Mouse (Mus musculus) stomach, postnatal 0 days (tissue): Measurements from ENCODE around the gene Gnat1. TPM values are rescaled to one million over a fixed set of nuclear protein-coding genes. Genes with fewer than 3 reads are reported as not detected.

Experiments
- ATAC-seq: fragments of 200-750 bp; cut with Nextera tagmentation; 2 replicates; pipeline ENCODE4 v1.8.0; 2017; ENCODE audit not compliant: low FRiP score, low TSS enrichment
- DNase-seq: peaks from one replicate; pipeline ENCODE4 v3.0.0-alpha.2; 2016; ENCODE audit warnings: low spot score
- H3K27ac ChIP-seq: fragments of 300-500 bp; sonication (generic); replicated peaks from 2 replicates; pipeline ENCODE4 v1.5.1; 2014; ENCODE audit warnings: mild to moderate bottlenecking, control low read depth
- H3K27me3 ChIP-seq: fragments of 300-500 bp; sonication (generic); 2 replicates; pipeline ENCODE4 v1.6.1; 2014; ENCODE audit warnings: low read length; ENCODE audit not compliant: control insufficient read depth, insufficient read depth
- H3K36me3 ChIP-seq: fragments of 300-500 bp; sonication (generic); 2 replicates; pipeline ENCODE4 v1.6.1; 2014; ENCODE audit warnings: low read length, mixed read lengths; ENCODE audit not compliant: control insufficient read depth, insufficient read depth
- H3K4me1 ChIP-seq: fragments of 300-500 bp; sonication (generic); replicated peaks from 2 replicates; pipeline ENCODE4 v1.6.1; 2014; ENCODE audit warnings: antibody characterized with exemption; ENCODE audit not compliant: control insufficient read depth, insufficient read depth
- H3K4me2 ChIP-seq: fragments of 300-500 bp; sonication (generic); replicated peaks from 2 replicates; pipeline ENCODE4 v1.6.1; 2014; ENCODE audit warnings: low read depth, mild to moderate bottlenecking, control low read depth, moderate library complexity
- H3K4me3 ChIP-seq: fragments of 300-500 bp; sonication (generic); 2 replicates; pipeline ENCODE4 v1.5.1; 2014; ENCODE audit warnings: low read depth, low read length, control low read depth
- H3K9ac ChIP-seq: fragments of 300-500 bp; sonication (generic); 2 replicates; pipeline ENCODE4 v1.6.1; 2014; ENCODE audit warnings: mild to moderate bottlenecking, low read length, control low read depth, mixed read lengths
- H3K9me3 ChIP-seq: fragments of 300-500 bp; sonication (generic); 2 replicates; pipeline ENCODE4 v1.6.1; 2016; ENCODE audit warnings: low read length; ENCODE audit not compliant: control insufficient read depth
- CTCF ChIP-seq: IDR thresholded peaks from 2 replicates; pipeline ENCODE4 v1.5.1; 2016; ENCODE audit warnings: antibody characterized with exemption, low read depth, mild to moderate bottlenecking, moderate library complexity
- EP300 ChIP-seq: optimal IDR thresholded peaks from 2 replicates; pipeline ENCODE3; 2016; ENCODE audit warnings: antibody characterized with exemption
- WGBS: fragments of 180-500 bp; shearing (Covaris S2); extraction: QIAGEN DNeasy Blood & Tissue Kit; methylation state at CpG from one replicate; pipeline ENCODE4 v1.1.7; 2014; 5-methylcytosine and 5-hydroxymethylcytosine counted together
- polyA plus RNA-seq: library from polyadenylated mRNA; unstranded; fragments of >200 nt; fragmentation: Nextera tagmentation; extraction: Ambion mirVana; gene quantifications from 2 replicates; pipeline ENCODE4 v1.2.1, GENCODE M21; 2015

Gene Gnat1
- polyA plus RNA-seq, 1 experiment from 2014 or later = 2.9 TPM

DNA sequence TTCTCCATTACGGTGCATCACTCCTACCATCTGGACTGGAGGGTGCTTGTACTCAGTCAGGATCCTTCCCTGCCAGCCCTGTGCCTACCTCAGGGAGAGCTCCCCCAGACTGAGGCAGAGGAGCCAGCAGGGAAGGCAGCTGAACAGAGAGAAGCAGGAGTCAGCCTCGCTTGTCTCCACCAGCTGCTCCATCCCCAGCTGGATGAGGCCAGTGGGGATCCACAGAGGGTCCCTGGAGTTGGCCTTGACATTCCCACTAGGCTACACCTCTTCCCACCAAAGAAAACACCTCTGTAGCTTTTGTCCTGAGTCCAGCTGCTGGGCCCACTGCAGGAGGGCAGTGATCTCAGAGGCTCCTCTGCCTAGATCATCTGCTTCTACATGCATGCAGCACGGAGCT lies 54.6 kb downstream of the Gnat1 start:
- Histone ChIP-seq H3K27me3 (no peaks in the 10 kb centered on the region), H3K4me3 (no peak overlapping the region), H3K9me3 (no peaks in the 10 kb centered on the region), H3K4me1 (peaks cover 15% of the 10 kb centered on the region), H3K9ac (0 out of 2 replicates have a peak overlapping the region, but pooled peaks have one; percentile 27), H3K36me3 (peaks cover 6% of the 10 kb centered on the region; the same call in 1 of the 2 replicates), H3K4me2 (no peak overlapping the region), H3K27ac (peak overlapping the region; percentile 73)
- ATAC-seq = no peak
- TF ChIP-seq EP300 (no peak), CTCF (no peak)
- 88% methylated on average over 3 of the region's 3 CpGs for WGBS
- no peak for DNase-seq

DNA sequence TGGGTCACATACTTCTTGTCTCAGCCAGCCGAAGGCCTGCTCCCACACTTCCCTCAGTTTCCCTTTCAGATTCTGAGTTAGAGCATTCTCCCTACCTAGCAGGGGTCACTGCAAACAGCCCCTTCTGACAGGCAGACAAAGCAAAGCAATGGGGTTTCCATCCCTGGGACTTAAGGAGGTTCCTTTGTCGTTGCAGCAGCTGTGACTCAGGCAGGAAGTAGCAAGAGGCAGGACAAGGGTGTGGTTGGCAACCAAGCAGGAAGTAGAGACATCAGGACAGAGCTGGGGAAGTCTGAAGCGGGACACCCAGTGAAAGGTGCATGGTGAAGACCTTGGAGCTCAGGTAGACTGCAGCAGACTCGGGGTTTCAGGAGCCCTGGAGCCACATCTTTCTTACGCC lies 55.0 kb downstream of the Gnat1 start:
- H3K9me3 ChIP-seq = no peaks in the 10 kb centered on the region
- peaks cover 12% of the 10 kb centered on the region for H3K4me1 ChIP-seq
- TF ChIP-seq EP300 (no peak), CTCF (no peak)
- ATAC-seq = peak; percentile 69
- H3K36me3 ChIP-seq = peaks cover 10% of the 10 kb centered on the region; the same call in 1 of the 2 replicates
- no peak overlapping the region for H3K4me2 ChIP-seq
- no peak overlapping the region for H3K9ac ChIP-seq
- peak overlapping the region; percentile 75 for H3K27ac ChIP-seq
- WGBS = 64% methylated on average over 5 of the region's 5 CpGs
- no peak overlapping the region for H3K4me3 ChIP-seq
- no peaks in the 10 kb centered on the region for H3K27me3 ChIP-seq
- DNase-seq = peak; percentile 56

Other genes starting within 250 kb of the Gnat1 start
- gene Tmem115, start 145.8 kb downstream of the Gnat1 start, polyA plus RNA-seq = 41.9 and 43.2 TPM in 2 replicates
- 26.7 and 28.2 TPM in 2 replicates for gene Cyb561d2, start 137.5 kb downstream of the Gnat1 start, polyA plus RNA-seq
- 24.8 and 24.9 TPM in 2 replicates for gene Nprl2, start 137.5 kb downstream of the Gnat1 start, polyA plus RNA-seq
- 0.94 and 0.97 TPM in 2 replicates for gene Zmynd10, start 132.4 kb downstream of the Gnat1 start, polyA plus RNA-seq
- 44.2 and 46.5 TPM in 2 replicates for gene Rassf1, start 128.2 kb downstream of the Gnat1 start, polyA plus RNA-seq
- 44.9 and 48.7 TPM in 2 replicates for gene Tusc2, start 116.5 kb downstream of the Gnat1 start, polyA plus RNA-seq
- gene Hyal2, start 111.8 kb downstream of the Gnat1 start, polyA plus RNA-seq = 49.6 and 50.4 TPM in 2 replicates
- gene Hyal1, start 102.8 kb downstream of the Gnat1 start, polyA plus RNA-seq = 7.2 and 8.0 TPM in 2 replicates
- gene Naa80, start 100.8 kb downstream of the Gnat1 start, polyA plus RNA-seq = 13.3 and 14.7 TPM in 2 replicates
- 1.3 and 1.4 TPM in 2 replicates for gene Hyal3, start 98.9 kb downstream of the Gnat1 start, polyA plus RNA-seq
- 35.5 and 42.7 TPM in 2 replicates for gene Ifrd2, start 92.1 kb downstream of the Gnat1 start, polyA plus RNA-seq
- gene Sema3b, start 70.5 kb downstream of the Gnat1 start, polyA plus RNA-seq = 16.3 and 19.1 TPM in 2 replicates
- 189 and 195 TPM in 2 replicates for gene Gnai2, start 44.3 kb downstream of the Gnat1 start, polyA plus RNA-seq
- 0.95 and 1.1 TPM in 2 replicates for gene Slc38a3, start 10.2 kb downstream of the Gnat1 start, polyA plus RNA-seq
- 11.7 and 15.1 TPM in 2 replicates for gene Sema3f, start 30.8 kb upstream of the Gnat1 start, polyA plus RNA-seq
- gene Rbm5, start 91.3 kb upstream of the Gnat1 start, polyA plus RNA-seq = 60.2 and 67.3 TPM in 2 replicates
- 25.3 and 25.6 TPM in 2 replicates for gene Rbm6, start 193.5 kb upstream of the Gnat1 start, polyA plus RNA-seq
- gene Mon1a, start 208.4 kb upstream of the Gnat1 start, polyA plus RNA-seq = 22.9 and 23.6 TPM in 2 replicates
- 10.4 and 10.6 TPM in 2 replicates for gene Mst1r, start 227.2 kb upstream of the Gnat1 start, polyA plus RNA-seq
- gene Actl11, start 248.8 kb upstream of the Gnat1 start, polyA plus RNA-seq = not detected in 2 replicates